Mouse (Mus musculus) kidney, postnatal 4 days (tissue): Measurements from ENCODE around the gene Dmbt1.
"Not testable (repeated sequence)": the region's sequence is repeated elsewhere in the genome, so short reads cannot be mapped to it uniquely, and the experiment has no call there.

Source experiments
- DNase-seq, 2 experiments: peaks; one replicate each; pipeline ENCODE4 v3.0.0; 2021; ENCODE audit warnings: mixed read lengths in 2 of 2

The Dmbt1 gene

DNA sequence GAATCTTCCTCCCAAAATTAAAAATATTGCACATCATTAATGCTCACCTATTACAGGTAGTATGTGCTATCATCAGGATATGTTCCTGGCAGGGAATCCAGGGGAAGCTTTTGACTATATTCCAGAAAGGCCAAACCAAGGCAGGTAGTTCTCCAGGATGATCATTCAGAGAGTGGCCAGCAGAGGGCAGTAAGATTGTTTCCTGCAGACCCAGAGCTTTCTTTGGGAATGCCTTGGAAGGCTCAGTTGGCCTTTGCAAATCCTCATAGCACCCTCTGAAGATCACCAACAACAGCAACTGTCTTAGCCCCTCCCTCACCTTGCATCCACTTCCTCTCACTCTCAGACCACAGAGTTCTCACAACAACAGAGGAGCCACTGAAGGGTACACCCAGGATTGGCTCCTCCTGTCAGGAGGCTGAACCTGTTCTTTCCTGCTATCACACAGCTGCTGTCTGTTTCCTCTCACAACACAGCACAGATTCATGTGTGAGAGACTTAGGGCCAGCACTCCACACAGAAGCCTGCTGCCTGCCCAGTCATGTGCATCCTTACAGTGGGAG lies 23.0 kb downstream of the Dmbt1 start:
- peak; percentile 17 to 23 for DNase-seq

- DNase-seq = not testable (repeated sequence)
Observed at GRCm38 (mm10) chr7:131057918-131058317, 26.1 kb downstream of the Dmbt1 start.

DNA sequence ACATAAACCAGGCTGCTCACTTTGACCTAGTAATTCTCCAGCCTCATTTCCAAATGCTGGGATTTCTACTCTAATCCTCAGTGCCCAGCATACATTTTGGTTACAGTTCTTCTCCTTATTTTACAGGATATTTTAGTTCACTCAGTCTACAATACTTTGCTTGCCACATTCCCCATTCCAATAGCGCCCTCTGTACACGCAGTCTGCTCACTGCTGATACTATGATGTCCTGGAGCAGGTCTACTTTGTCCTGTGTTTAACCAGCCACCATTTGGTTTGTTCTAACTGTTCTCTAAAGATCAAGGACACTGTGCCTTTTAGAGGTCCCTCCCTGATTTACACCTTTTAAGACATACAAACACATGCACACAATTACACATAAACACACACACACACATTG lies 28.0 kb downstream of the Dmbt1 start:
- DNase-seq = peak; percentile 40 to 50

GRCm38 (mm10) chr7:131062541-131062940 lies 30.7 kb downstream of the Dmbt1 start:
- DNase-seq = peak in 1 of 2 experiments; percentile 7

DNA sequence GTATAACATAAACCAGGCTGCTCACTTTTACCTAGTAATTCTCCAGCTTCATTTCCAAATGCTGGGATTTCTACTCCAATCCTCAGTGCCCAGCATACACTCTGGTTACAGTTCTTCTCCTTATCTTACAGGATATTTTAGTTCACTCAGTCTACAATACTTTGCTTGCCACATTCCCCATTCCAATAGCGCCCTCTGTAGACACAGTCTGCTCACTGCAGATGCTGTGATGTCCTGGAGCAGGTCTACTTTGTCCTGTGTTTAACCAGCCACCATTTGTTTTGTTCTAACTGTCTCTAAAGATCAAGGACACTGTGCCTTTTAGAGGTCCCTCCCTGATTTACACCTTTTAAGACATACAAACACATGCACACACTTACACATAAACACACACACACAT lies 36.3 kb downstream of the Dmbt1 start:
- peak; percentile 54 to 59 for DNase-seq

GRCm38 (mm10) chr7:131073476-131073875 lies 41.6 kb downstream of the Dmbt1 start:
- DNase-seq = not testable (repeated sequence)

DNA sequence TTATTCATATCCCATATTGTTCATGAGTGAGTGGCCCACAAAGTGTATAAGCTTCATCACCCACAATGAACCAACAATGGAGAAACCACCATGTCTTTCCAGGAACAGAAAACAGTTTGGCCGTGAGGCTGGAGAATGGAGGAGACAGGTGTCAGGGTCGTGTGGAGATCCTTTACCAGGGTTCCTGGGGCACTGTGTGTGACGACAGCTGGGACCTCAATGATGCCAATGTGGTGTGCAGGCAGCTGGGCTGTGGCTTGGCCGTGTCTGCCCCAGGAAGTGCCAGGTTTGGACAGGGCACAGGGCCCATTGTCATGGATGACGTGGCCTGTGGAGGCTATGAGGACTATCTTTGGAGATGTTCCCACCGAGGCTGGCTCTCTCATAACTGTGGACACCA lies 42.2 kb downstream of the Dmbt1 start:
- DNase-seq = not testable (repeated sequence)

GRCm38 (mm10) chr7:131075956-131076355 lies 44.1 kb downstream of the Dmbt1 start:
- DNase-seq = peak; percentile 34 to 44

- DNase-seq = not testable (repeated sequence)
Observed at GRCm38 (mm10) chr7:131082403-131082802, 50.5 kb downstream of the Dmbt1 start.

DNA sequence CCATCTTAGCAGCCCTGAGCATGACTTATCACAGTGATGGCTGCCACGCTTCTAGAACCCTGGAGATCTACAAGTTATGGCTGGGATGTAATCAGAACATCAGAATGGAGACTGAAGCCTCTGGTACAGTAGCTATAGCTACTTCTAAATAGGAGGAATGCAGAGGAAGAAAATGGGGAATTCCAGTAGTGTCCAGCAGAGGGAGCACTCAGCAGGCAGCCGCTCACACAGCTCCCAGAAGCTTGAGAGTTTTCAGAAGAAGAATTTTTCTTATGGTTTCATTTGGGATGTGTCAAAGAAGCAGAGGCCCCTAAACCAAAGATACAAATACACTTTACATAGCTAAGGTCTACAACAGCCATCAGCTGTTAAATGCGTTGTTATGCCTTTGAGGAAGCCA lies 80.6 kb downstream of the Dmbt1 start:
- DNase-seq = peak; percentile 65 to 68

DNA sequence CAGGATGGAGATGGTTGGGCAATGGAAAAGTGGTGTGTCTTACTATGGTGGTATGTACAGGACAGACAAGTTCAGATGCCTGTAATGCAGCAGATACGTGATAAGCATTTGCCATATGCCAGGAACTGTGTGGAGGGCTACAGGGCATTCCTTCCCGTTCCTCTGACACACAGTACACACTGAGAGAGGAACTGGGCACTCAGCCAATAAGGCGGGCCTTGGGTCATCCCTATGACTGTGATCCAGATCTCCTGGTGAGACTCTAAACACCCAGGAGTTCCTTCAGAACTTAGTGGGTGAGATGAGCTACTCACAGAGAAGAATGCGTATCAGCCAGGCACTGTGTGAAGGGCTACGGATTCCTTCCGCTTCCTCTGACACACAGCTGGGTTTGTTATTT lies 81.8 kb downstream of the Dmbt1 start:
- peak; percentile 23 to 36 for DNase-seq

- no peak for DNase-seq
Observed at GRCm38 (mm10) chr7:131114434-131114833, 82.6 kb downstream of the Dmbt1 start.

- no peak for DNase-seq
Observed at GRCm38 (mm10) chr7:131122210-131122807, 90.5 kb downstream of the Dmbt1 start.

- no peak for DNase-seq
Observed at GRCm38 (mm10) chr7:131130021-131130420, 98.2 kb downstream of the Dmbt1 start.

GRCm38 (mm10) chr7:131133181-131133580 lies 101.3 kb downstream of the Dmbt1 start:
- no peak for DNase-seq

DNA sequence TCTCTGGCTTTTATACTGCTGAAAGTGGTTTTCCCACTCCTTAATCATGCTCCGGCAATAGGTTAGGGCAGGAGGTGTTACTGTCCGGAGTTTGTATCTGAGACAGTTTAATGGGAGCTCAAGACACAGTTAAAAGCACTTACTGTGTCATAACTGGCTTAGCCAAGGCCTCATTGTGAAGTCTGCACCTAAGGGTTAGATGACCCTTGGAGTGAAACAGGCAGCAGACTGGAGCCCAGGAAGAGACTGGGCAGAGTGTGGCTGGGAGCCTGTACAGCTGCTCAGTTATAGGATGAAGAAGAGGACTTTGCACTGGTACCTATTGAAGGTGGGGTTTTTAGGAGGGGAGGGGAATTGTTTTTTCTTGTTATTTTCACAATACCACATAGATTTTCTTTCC lies 114.4 kb downstream of the Dmbt1 start, which contains the start of gene 4933402N03Rik:
4933402N03Rik (minus strand) TSS at position 101 of the 400 bp plus-strand sequence.
- DNase-seq = no peak

DNA sequence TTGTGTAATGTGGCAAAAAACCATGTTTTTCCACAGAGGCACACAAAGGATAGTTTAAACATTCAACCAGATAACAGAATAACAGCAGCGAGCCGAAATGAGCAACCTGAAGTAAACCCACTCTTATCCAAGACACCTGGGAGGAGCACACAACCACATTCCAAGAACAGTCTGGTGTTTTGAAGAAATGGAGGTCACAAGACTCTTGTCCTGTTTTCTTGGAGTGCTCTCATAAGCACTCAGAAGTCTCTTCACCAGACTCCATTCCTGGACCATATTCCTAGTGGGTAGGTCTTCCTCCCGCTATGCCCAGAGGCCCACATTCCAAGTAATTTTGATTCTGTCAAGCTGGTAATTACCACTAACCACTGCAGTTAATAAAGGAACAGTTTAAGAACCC lies 118.3 kb downstream of the Dmbt1 start:
- no peak for DNase-seq

GRCm38 (mm10) chr7:131153044-131153443 lies 121.2 kb downstream of the Dmbt1 start:
- DNase-seq = no peak

- no peak for DNase-seq
Observed at GRCm38 (mm10) chr7:131162251-131162650, 130.4 kb downstream of the Dmbt1 start.

- DNase-seq = no peak
Observed at GRCm38 (mm10) chr7:131167771-131168170, 135.9 kb downstream of the Dmbt1 start.

DNA sequence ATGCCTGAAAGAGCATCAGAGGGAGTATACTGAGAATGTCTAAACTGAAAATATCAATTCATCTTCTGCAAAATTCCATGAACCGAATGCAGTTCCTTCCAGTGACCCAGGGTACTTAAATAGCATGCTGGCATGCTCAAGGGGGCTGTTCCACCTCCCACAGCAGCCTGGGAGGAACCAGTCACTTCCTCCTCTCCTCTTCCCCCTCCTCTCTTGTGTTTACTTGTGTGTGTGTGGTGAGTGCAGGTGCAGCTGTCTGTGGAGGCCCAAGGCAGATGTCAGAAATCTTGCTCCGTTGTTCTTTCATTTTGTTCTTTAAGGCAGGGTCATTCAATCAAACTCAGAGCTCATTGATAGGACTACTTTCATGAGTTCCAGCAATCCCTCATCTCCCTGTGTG lies 137.2 kb downstream of the Dmbt1 start:
- DNase-seq = no peak
